Mouse (Mus musculus) embryonic stem cell, embryonic (primary cell): ENCODE data around the gene Osbpl2.

Experiments
- CTCF ChIA-PET, 4 experiments: fragments of 300-600 bp in 2 of 4; fragments of 350-600 bp in 2 of 4; sonication (Branson Sonifier 250); formaldehyde crosslinking; loops; one replicate each; lab custom pipeline; 2022; ENCODE audit warnings: inconsistent platforms in 2 of 4; lab: Charles Lee
- POLR2A ChIA-PET, 4 experiments: fragments of 300-600 bp in 2 of 4; fragments of 350-600 bp in 2 of 4; sonication (Branson Sonifier 250); formaldehyde crosslinking; loops; one replicate each; lab custom pipeline; 2022; ENCODE audit warnings: antibody characterized with exemption in 4 of 4, inconsistent platforms in 1 of 4; lab: Charles Lee

Osbpl2 gene

DNA sequence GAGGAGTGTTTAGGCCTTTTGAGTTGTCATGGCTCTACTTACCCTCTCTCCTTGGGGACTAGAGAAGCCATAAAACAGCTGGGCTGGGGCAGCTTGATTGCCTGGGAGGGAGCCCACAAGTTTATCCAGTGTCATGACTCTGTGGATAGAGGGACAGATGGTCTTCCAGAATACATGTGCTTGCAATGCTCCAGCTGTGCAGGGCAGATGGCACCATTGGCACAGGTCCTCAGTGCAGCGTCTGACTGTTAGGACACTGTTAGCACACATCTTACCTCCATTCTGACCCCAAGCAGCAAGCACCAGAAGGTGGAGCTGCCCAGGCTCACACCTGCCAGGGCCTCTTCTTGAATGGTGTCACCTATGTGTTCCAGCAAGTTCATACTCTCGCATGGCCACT is 46.7 kb downstream of the Osbpl2 start:
- ChIA-PET POLR2A (interaction anchor here in 1 of 4 experiments (0.7 to 1.6 kb wide), 3 partner anchors 9 to 91 kb away, joined by 3 to 5 read pairs (median 3); partner anchors contain the start of gene Rps21), CTCF (no interaction called here)

DNA sequence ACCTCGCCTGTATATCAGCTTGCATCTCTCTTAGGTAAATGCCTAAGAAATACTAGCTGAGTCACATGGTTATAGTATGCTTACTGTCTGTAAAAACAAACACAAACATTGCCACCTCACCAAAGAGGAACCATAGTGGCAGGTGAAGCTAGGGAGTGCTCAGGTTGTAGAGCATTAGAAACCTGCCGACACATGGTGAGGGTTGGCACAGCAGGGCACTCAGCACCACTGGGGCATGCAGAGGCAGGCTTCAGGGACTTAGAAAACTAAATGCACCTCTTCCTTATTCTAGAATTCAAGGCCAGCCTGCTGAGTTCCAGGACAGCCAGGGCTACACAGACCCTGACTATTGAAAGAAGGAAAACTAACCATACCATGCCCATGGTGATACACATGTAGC is 47.8 kb downstream of the Osbpl2 start:
- ChIA-PET CTCF (no interaction called here), POLR2A (interaction anchor here in 3 of 4 experiments (0.5 to 1.6 kb wide), 5 partner anchors 8 to 190 kb away, joined by 3 to 6 read pairs (median 4); partner anchors contain the start of gene Rps21 (in 1 of the 3))

DNA sequence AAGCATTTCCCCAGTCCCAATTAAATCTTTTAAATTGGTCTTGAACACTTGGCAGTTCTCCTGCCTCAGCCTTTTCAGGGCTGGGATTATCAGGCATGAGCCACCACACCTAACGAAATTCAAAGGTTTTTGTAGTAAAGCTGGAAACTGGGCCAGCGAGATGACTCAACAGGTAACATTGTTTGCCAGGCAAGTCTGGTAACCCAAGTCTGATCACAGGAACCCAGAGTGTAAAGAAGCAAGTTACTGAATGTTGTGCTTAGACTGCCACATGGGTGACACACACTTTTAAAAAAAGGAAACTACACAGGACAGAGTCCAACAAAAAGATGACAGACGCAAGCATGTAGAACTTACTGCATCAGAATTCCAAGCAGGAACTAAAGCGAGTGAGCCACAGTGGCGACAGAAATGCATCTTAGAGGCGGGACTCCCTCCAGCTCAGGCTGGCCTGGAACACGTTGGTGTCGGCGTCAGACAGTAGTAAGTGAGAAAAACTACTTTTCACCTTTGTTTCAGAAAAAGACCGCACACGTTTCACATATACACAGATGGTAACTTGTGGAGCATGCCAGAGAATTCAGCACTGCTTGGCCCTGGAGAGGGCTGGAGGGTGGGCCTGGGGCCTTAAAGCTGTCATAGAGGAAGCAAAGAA is 51.2 kb downstream of the Osbpl2 start:
- CTCF ChIA-PET: interaction anchor here (0.6 to 2.2 kb wide), 30 partner anchors 22 to 303 kb away, joined by 3 to 16 read pairs (median 3); partner anchors contain the start of genes Hrh3 (in 1 of the 4) and Rps21 (in 1 of the 4)
- POLR2A ChIA-PET: interaction anchor here in 3 of 4 experiments (0.6 to 2.5 kb wide), 27 partner anchors 8 to 105 kb away, joined by 3 to 32 read pairs (median 3); partner anchors contain the start of genes Rps21 (in 3 of the 3), Lama5 (in 2 of the 3), Mtg2 (in 1 of the 3) and Osbpl2 (in 1 of the 3)

DNA sequence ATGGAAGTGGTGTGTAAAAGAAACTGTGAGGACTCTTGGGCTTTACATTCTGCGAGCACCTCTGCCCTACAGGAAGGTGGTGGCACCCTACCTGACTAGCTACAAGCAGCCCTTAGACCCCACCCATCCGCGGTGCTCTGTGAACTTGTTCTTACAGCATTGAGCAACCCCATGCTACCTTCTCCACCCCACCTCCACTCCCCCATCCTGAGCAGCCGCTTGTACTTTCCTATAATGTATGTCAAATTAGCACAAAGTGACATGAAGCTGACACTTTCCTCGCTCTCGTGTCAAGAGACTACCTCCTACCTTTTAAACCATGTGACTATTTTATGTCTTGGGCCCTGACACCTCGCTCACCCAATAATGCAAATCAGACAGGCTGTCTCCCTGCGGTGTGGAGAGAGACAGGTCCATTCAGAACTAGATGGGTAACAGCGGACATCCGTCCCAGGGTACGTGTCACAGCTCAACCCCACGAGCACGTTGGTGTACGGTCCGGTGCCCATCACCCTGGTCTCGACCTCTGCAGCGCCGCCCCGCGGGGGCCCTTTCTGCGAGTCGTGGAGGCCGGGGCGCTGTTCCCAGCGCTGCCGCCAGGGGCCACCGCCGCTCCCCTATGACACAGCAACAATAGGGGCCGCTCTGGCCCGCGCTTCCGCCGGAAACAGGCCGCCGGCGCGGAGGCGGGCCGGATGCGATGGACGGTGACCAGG is 51.9 kb downstream of the Osbpl2 start, which contains the start of gene Adrm1:
TSS of gene Adrm1 (plus strand) at position 680 of the 716 bp plus-strand sequence.
- CTCF ChIA-PET: interaction anchor here in 3 of 4 experiments (0.6 to 2.2 kb wide), 28 partner anchors 23 to 302 kb away, joined by 3 to 16 read pairs (median 3); partner anchors contain the start of genes Hrh3 (in 1 of the 3) and Rps21 (in 1 of the 3)
- POLR2A ChIA-PET: interaction anchor here in 3 of 4 experiments (0.6 to 2.5 kb wide), 28 partner anchors 9 to 194 kb away, joined by 3 to 32 read pairs (median 3); partner anchors contain the start of genes Rps21 (in 3 of the 3), Lama5 (in 2 of the 3), Mtg2 (in 1 of the 3) and Osbpl2 (in 1 of the 3)

DNA sequence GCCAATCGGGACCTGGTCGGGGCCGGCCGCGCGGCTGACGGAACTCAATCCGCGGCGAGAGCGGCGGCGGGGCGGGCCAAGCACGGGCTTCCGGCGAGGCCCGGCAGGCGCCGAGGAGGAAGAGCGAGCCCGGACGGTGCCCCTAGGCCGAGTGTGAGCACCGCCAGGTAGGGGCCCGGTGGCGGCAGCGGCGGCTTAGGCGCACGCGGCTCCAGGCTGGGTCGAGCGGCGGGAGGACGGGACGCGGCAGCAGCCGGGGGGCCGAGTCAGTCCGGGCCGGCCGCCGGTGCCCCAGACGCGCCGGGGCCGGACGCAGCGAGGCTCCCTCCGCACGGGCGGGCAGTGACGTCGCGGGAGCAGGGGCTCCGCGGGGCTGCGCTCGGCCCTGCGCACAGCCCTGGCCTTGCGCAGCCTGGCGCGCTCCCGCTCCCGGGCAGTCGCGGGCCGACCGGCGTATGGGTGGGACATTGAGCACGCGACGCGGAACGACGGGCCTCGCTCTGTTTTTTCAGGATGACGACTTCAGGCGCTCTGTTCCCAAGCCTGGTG is 52.5 kb downstream of the Osbpl2 start:
- ChIA-PET POLR2A (interaction anchor here in 3 of 4 experiments (0.6 to 2.5 kb wide), 17 partner anchors 10 to 194 kb away, joined by 3 to 32 read pairs (median 3); partner anchors contain the start of genes Rps21 (in 3 of the 3) and Lama5 (in 2 of the 3)), CTCF (interaction anchor here in 1 of 4 experiments (0.6 to 1.8 kb wide), 10 partner anchors 24 to 254 kb away, joined by 3 to 16 read pairs (median 4); partner anchors contain the start of gene Rps21)

DNA sequence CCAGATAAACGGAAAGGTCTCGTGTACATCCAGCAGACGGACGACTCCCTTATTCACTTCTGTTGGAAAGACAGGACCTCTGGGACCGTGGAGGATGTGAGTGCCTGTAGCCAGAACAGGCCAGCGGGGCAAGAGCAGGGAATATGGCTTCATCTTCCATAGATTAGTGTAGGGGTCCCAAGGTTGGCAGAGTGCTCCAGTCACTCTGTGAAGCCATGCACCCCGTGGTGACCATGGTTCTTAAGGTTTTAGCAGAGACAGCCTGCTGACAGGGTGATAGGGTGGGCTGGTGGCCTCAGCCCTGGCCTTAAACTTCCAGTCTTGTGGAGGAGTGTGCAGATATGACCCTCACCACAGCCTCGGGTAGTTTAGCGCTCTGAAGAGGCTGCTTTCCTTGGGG is 53.0 kb downstream of the Osbpl2 start:
- ChIA-PET CTCF (no interaction called here), POLR2A (interaction anchor here in 2 of 4 experiments (1.2 to 7.6 kb wide), 4 partner anchors 12 to 89 kb away, joined by 4 to 92 read pairs (median 42); partner anchors contain the start of gene Rps21 (in 2 of the 2))

DNA sequence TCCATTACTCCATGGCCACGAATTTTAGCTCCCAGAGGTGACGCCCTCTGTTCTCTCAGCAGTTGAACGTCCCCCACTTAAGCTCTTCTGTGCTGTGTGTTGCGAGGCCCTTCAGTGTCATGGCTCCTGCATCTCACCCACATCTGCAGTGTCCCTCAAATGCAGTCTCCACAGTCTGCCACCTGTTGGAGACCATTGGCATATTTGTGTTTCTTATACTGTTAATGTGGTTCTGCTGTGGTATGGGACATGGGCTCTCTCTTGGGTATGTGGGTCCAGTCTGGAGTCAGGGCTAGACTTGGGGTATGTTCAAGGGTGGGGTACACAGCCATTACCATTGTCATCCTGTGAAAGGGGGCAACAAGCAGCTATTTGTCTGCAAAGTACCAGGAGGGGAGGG is 54.1 kb downstream of the Osbpl2 start:
- ChIA-PET POLR2A (interaction anchor here (0.6 to 7.6 kb wide), 33 partner anchors 9 to 301 kb away, joined by 3 to 92 read pairs (median 4); partner anchors contain the start of genes Lama5 (in 2 of the 4), Rps21 (in 2 of the 4) and Osbpl2 (in 1 of the 4)), CTCF (interaction anchor here in 3 of 4 experiments (0.5 to 1.9 kb wide), 11 partner anchors 9 to 1138 kb away, joined by 3 to 6 read pairs (median 3); no protein-coding TSS in a partner anchor)

DNA sequence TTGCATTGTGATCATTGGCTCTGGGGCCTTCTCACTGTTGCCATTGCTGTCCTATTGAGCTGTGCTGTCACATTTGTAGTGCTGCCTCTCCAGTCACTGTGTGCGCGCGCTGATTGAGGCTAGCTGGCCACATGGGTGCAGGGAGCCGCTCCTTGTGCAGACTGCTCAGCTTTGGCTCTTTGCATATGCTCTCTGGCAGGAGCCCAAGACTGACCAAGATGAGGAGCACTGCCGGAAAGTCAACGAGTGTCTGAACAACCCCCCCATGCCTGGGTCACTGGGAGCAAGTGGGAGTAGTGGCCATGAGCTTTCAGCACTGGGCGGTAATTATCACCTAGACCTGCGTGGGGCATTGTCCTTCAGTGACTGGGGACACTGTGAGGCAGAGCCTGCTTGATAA is 54.6 kb downstream of the Osbpl2 start:
- POLR2A ChIA-PET: interaction anchor here (0.6 to 7.6 kb wide), 35 partner anchors 8 to 131 kb away, joined by 3 to 92 read pairs (median 4); partner anchors contain the start of genes Lama5 (in 2 of the 4), Rps21 (in 2 of the 4), Hrh3 (in 1 of the 4) and Osbpl2 (in 1 of the 4)
- CTCF ChIA-PET: interaction anchor here in 3 of 4 experiments (0.7 to 1.9 kb wide), 9 partner anchors 11 to 1137 kb away, joined by 3 to 6 read pairs (median 3); no protein-coding TSS in a partner anchor

DNA sequence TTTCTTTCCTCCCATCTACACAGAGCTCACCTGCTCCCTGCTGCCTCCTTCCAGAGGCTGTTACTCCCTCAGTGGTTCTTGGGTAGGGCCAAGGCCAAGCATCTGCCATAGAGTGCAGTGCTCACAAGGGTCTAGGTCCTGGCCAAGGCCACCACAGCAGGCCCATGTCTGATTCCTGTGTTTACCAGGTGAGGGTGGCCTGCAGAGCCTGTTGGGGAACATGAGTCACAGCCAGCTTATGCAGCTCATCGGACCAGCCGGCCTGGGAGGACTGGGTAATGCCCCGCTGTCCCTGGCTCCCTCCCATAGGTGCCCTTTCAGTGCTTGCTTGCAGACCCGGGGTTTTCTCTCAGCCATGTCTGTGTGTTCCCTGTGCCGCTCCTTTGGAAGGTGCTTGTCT is 55.0 kb downstream of the Osbpl2 start:
- ChIA-PET POLR2A (interaction anchor here in 3 of 4 experiments (0.7 to 7.6 kb wide), 30 partner anchors 8 to 131 kb away, joined by 3 to 92 read pairs (median 4); partner anchors contain the start of genes Lama5 (in 2 of the 3), Rps21 (in 2 of the 3), Hrh3 (in 1 of the 3) and Osbpl2 (in 1 of the 3)), CTCF (interaction anchor here in 3 of 4 experiments (0.9 to 1.9 kb wide), 6 partner anchors 10 to 77 kb away, joined by 3 to 6 read pairs (median 4); no protein-coding TSS in a partner anchor)

DNA sequence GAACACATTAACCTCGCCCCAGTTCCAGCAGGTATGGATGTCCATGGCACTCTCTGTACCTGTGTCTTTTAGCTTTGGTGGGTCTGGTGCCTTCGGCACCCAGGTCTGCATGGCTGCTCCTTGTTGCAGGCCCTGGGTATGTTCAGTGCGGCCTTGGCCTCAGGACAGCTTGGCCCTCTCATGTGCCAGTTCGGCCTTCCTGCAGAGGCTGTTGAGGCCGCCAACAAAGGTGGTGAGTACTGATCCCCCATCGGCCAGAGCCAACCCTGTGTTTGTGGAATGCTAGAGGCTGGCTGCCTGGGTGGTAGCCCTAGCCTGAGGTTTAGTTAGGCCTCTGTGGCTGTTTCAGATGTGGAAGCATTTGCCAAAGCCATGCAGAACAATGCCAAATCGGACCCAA is 56.6 kb downstream of the Osbpl2 start:
- POLR2A ChIA-PET: interaction anchor here in 2 of 4 experiments (0.7 to 7.6 kb wide), 14 partner anchors 9 to 1143 kb away, joined by 3 to 92 read pairs (median 11); partner anchors contain the start of genes Rps21 (in 2 of the 2) and Lama5 (in 1 of the 2)
- CTCF ChIA-PET: interaction anchor here in 2 of 4 experiments (0.6 to 1.5 kb wide), 2 partner anchors 9 to 76 kb away, joined by 4 to 6 read pairs; no protein-coding TSS in a partner anchor

DNA sequence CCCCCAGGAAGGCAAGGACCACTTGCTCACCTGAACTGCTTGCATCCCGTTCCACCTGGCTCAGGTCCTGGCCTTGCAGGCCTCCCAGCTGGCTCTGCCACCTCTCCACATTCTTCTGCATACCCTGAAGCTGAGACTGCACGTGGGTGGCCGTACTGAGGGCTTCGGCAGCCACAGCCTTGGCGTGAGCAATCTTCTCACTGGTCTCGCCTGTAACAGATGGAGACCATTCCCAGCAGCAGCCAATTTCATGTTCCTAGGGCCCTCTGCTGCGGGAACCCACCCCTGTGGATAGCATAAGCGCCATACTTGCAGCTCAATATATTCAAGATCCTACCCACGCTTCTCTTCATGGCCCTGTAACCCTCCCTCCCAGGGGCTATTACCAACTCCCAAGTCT is 62.4 kb downstream of the Osbpl2 start:
- ChIA-PET POLR2A (interaction anchor here in 3 of 4 experiments (0.6 to 4.4 kb wide), 12 partner anchors 8 to 94 kb away, joined by 3 to 23 read pairs (median 4); partner anchors contain the start of gene Rps21 (in 2 of the 3)), CTCF (interaction anchor here in 2 of 4 experiments (1.2 to 2.7 kb wide), 3 partner anchors 27 to 69 kb away, joined by 4 to 10 read pairs (median 4); no protein-coding TSS in a partner anchor)

DNA sequence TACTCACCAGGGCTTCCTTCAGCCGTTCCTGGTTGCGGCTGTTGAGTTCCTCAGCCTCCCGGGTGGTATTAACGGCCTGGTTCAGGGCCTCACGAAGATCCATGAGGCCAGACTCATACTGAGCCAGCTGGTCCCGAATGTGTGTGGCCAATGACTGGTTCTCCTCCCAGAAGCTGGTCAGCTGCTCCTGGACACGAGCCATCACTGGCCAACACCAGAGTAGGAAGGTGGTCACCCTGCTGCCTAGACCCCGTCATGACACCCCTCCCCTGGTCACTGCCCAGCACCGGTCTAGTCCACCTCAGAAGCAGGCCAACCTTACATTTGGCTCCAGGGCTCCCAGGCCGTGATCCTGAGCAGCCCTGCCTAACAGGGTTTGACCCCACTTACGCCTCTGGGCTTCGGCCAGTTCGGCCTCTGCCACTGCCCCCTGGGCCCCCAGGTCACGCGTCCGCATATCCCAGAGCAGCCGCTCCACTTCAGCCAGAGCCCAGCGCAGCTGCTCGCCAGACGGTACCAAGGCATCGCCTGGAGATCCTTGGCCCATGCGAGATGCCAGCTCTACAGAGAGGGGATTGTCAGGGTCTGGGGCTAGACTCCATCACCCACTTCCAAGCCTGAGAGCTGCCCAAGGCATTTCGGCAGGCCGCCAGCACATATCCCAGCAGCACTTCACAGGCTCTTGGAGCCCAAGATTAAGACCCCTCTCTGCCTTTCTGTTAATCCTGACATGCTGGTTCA is 65.1 kb downstream of the Osbpl2 start:
- ChIA-PET CTCF (interaction anchor here in 3 of 4 experiments (0.7 to 2.8 kb wide), 9 partner anchors 8 to 72 kb away, joined by 3 to 16 read pairs (median 4); no protein-coding TSS in a partner anchor), POLR2A (interaction anchor here in 2 of 4 experiments (0.8 to 5.1 kb wide), 17 partner anchors 9 to 142 kb away, joined by 3 to 30 read pairs (median 3); partner anchors contain the start of genes Rps21 (in 2 of the 2), Adrm1 (in 1 of the 2), Psma7 (in 1 of the 2) and Ss18l1 (in 1 of the 2))

DNA sequence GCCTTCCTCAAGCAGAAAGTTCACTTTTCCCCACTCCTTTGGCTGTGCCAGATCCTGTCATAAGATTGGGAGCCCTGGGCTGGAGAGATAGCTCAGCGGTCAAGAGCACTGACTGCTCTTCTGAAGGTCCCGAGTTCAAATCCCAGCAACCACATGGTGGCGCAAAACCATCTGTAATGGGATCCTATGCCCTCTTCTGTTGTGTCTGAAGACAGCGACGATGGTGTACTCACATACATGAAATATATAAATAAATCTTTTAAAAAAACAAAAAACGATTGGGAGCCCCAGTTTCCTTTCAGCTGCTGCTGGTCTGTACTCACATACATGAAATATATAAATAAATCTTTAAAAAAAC is 65.6 kb downstream of the Osbpl2 start:
- CTCF ChIA-PET: interaction anchor here (0.6 to 2.8 kb wide), 11 partner anchors 9 to 948 kb away, joined by 3 to 16 read pairs (median 3); no protein-coding TSS in a partner anchor
- POLR2A ChIA-PET: interaction anchor here in 3 of 4 experiments (0.7 to 5.1 kb wide), 17 partner anchors 8 to 143 kb away, joined by 3 to 30 read pairs (median 3); partner anchors contain the start of genes Rps21 (in 2 of the 3), Psma7 (in 1 of the 3) and Ss18l1 (in 1 of the 3)

DNA sequence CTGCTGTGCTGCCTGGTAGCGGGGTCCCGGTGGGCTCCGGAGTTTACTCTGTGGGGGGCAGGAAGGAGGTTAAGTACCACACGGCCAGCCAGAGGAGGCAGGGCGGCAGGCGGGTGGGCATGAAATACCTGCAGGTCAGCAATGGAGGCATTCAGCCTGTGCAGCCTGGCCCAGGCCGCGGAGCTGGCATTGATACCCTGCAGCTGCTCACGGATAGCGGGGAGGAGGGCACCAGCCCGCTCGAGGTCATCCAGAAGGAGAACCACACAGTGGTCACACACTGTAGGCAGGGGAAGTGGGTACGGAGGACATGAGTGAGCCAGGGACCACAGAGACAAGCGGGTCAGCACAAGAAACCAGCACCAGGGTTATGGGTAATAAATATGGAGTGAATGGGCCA is 66.6 kb downstream of the Osbpl2 start:
- ChIA-PET POLR2A (interaction anchor here in 3 of 4 experiments (0.8 to 5.1 kb wide), 8 partner anchors 9 to 74 kb away, joined by 3 to 30 read pairs (median 4); partner anchors contain the start of gene Rps21 (in 2 of the 3)), CTCF (interaction anchor here in 2 of 4 experiments (1.0 to 1.3 kb wide), 2 partner anchors 65 to 66 kb away, joined by 4 to 12 read pairs; no protein-coding TSS in a partner anchor)

DNA sequence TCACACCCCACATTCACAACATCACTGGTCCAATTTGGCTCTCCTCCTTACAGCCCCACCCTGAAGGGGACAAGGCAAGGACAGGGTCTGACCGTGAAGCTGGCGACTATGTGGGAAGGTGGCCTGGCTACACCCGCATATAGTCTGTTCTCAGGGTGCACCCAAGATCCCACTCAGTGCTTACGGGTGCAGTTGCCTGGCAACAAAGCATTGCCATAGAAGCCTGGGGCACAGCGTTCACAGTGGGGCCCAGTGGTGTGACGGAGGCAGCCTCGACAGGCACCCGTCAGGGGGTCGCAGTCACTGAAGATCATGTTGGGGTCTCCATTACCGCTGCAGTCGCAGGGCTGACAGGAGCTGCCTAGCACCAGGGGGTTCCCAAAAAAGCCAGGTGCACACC is 68.3 kb downstream of the Osbpl2 start:
- CTCF ChIA-PET: no interaction called here
- POLR2A ChIA-PET: interaction anchor here in 2 of 4 experiments (0.5 to 1.6 kb wide), 5 partner anchors 9 to 70 kb away, joined by 3 to 5 read pairs (median 4); partner anchors contain the start of gene Rps21 (in 1 of the 2)
